Mouse (Mus musculus): ENCODE measurements around the gene Tceal6.
"Not testable (repeated sequence)": the region's sequence is repeated elsewhere in the genome, so short reads cannot be mapped to it uniquely, and the experiment has no call there.

GRCm38 (mm10) chrX:135188661-135189060, 21.8 kb downstream of the Tceal6 start:
- not testable (repeated sequence) for TF ChIP-seq POLR2A (IDR thresholded peaks at IDR 0.05; ENCODE audit: control insufficient read depth in 1 of 2, insufficient read depth in 1 of 2, low read depth in 1 of 2, low read length in 2 of 2, poor library complexity in 1 of 2); CTCF (IDR thresholded peaks at IDR 0.05 in 2 of 3, conservative IDR thresholded peaks at IDR 0.05 in 1 of 3; ENCODE audit: control insufficient read depth in 1 of 3, insufficient read depth in 1 of 3, low read depth in 2 of 3, low read length in 3 of 3, poor library complexity in 1 of 3, severe bottlenecking in 1 of 3); HCFC1 (IDR thresholded peaks at IDR 0.05; ENCODE audit: low read depth, low read length); POLR2AphosphoS5 (IDR thresholded peaks at IDR 0.05; ENCODE audit: borderline replicate concordance, low read depth, low read length); MAX (IDR thresholded peaks at IDR 0.05; ENCODE audit: low read length); USF1 (IDR thresholded peaks at IDR 0.05; ENCODE audit: low read depth, low read length); EP300 (IDR thresholded peaks at IDR 0.05; ENCODE audit: low read depth in 1 of 2, low read length in 2 of 2); TCF12 (IDR thresholded peaks at IDR 0.05; ENCODE audit: low read depth, low read length); MXI1 (IDR thresholded peaks at IDR 0.05; ENCODE audit: low read depth, low read length); ELF1 (IDR thresholded peaks at IDR 0.05; ENCODE audit: low read depth, low read length)

Measured in MEL (cell line).